Mouse (Mus musculus): Measurements from ENCODE around the gene Laptm4a.

The Laptm4a gene

GRCm38 (mm10) chr12:8921394-8922368, at the start of gene Laptm4a:
TSS of gene Laptm4a (plus strand) at chr12:8921664.
- DNase-seq = peak; percentile 98

DNA sequence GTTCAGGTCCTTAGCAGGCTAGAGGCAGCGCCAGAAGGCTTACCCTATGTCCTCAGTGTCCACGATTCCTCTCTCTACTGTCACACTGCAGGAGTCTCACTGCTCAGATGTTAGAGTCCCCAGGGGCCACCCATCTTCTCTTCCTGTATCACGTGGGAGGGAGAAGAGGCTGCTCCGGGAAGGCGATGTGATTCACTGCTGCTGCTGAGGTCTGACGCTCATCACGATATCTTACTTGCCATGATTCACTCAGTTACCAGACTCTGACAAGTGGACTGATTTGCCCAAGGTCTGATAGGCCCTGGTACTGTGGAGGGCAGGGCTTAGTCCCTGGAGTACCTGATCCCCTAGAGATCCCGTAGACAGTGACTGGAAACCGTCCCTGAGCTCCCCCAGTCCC, 45.9 kb upstream of the Laptm4a start:
- DNase-seq = no peak

GRCm38 (mm10) chr12:8876865-8877264, 44.6 kb upstream of the Laptm4a start:
- no peak for DNase-seq

DNA sequence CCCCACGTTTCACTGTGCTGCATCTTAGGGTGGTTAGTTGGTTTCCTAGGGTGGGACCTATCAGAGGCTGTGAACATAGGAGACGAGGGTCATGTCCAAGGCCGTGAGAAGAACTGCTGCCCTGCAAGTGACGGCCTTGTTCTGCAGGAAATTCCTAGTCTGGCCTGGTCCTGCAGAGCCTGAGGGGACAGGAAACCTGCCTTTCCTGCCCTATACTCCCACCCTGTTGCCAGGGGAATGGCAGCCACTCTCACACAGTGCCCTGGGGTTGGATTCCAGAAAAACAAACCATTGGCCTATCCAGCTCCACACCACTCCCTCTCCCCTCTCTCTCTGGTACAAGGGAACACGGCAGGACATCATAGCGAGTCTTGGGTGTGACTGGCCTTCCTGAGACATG, 44.1 kb upstream of the Laptm4a start:
- no peak for DNase-seq

- DNase-seq = no peak
These were observed 42.7 kb upstream of the Laptm4a start for GRCm38 (mm10) chr12:8878752-8879151.

GRCm38 (mm10) chr12:8879389-8879788, 42.1 kb upstream of the Laptm4a start:
- no peak for DNase-seq

DNA sequence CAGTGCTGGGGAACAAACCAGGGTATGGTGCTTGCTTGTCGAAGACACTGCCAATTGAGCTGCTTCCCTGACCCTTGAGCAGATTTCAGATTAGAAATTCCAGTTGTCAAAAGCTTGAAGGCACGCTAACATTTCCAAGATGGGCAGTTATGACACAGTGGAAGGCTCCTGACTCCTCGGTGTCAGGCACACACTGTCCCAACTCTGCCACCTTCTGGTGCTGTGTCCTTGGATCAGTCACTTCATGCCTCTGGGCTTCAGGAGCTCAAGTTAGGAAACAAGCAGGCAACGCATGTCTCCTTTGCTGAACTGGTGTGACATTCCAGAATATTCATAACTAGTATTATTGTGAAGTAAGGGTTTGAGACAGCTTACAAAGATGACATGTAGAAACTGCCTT, 39.7 kb upstream of the Laptm4a start:
- no peak for DNase-seq

- no peak for DNase-seq
These were observed 39.1 kb upstream of the Laptm4a start for GRCm38 (mm10) chr12:8882376-8882775.

- peak; percentile 9 for DNase-seq
These were observed 36.9 kb upstream of the Laptm4a start for GRCm38 (mm10) chr12:8884426-8885145.

DNA sequence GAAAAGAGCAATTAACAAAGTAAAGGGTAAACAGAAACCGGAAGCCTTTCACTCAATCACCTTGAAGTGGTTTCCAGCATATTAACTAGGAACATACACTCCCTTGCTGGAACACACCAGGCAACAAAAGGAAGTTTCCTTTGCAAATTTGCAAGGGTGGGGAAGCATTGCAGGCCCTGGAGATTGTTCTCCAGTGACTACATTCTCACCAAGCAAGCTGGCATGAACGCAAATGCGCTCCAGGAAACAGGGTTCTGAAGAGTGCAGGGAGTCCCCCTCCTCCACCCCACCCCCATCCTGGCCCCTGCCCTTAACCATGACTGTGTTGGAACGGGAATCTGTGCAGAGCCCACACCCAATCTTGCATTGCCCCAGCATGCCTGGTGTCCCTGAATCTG, 36.3 kb upstream of the Laptm4a start:
- no peak for DNase-seq

DNA sequence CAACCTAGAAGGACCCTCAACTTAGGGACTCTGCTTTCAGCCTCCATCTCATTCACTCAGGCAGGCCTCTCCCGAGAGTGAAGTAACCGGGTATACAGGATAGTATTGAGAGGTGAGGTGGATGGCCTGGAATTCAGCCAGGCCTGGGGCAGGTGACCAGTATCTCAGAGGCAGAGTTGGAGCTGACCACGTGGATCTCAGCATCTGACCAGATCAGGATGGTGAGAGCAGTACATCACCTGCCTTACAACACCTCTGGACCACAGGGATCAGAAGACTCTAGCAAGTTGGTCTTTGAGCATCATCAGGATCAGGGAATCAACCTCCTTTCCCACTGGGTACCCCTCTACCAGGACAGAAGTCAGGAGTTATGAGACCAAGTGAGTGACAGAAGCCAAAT, 35.5 kb upstream of the Laptm4a start:
- no peak for DNase-seq

- DNase-seq = no peak
These were observed 33.0 kb upstream of the Laptm4a start for GRCm38 (mm10) chr12:8888445-8888844.

GRCm38 (mm10) chr12:8889117-8889665, 32.3 kb upstream of the Laptm4a start:
- peak; percentile 65 for DNase-seq

DNA sequence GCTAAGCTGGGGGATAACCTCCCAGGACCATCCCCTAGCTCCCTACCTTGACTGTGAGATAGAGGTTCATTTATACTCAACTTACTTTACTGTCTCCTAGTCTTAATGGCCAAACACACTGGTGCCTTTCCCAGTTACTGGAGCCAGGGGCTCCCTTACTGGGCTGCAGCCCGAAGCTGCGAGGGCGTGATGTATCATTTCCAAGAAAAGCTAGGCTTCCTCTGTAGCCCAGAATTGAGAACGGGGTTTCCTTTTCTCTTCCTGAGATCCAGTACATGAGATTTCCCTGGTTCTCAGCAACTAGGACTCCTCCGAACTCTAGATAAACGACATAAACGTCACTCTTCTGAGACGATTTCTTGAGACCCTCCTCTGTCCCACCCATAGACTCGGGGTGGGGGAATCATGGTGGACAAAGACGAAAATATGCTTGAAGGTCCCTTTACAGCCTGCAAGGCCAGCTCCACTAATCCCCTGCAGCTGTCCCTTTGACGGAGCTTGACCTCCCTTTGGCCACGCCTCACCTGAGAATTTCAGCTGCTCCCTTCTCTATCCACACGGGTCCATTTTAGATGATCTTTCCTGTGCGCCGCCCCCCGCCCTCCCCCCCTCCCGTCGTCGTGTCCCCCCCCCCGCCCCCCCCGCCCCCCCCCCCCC, 28.5 kb upstream of the Laptm4a start:
- DNase-seq = peak; percentile 21

DNA sequence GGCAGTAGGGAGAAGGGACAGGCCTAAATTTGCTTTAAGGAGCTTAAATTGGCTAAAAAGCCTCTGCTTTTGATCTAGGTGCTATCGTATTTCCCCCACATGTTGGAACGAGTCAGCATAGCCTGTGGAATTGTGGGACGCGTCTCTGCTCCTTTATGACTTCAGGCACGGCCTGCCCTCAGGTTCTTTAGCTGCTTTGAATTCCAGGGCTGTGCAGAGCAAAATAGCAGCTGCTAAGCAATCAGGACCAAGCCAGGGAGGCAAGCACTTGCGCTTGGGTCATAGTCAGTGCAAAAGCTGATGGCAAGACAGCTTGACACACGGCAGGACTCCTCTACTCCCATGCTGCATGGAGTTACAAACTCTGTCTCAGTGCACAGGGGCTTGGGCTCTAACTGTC, 24.3 kb upstream of the Laptm4a start:
- no peak for DNase-seq

GRCm38 (mm10) chr12:8898879-8899785, 22.3 kb upstream of the Laptm4a start:
- DNase-seq = no peak

GRCm38 (mm10) chr12:8900107-8900698, 21.3 kb upstream of the Laptm4a start:
- DNase-seq = no peak

DNA sequence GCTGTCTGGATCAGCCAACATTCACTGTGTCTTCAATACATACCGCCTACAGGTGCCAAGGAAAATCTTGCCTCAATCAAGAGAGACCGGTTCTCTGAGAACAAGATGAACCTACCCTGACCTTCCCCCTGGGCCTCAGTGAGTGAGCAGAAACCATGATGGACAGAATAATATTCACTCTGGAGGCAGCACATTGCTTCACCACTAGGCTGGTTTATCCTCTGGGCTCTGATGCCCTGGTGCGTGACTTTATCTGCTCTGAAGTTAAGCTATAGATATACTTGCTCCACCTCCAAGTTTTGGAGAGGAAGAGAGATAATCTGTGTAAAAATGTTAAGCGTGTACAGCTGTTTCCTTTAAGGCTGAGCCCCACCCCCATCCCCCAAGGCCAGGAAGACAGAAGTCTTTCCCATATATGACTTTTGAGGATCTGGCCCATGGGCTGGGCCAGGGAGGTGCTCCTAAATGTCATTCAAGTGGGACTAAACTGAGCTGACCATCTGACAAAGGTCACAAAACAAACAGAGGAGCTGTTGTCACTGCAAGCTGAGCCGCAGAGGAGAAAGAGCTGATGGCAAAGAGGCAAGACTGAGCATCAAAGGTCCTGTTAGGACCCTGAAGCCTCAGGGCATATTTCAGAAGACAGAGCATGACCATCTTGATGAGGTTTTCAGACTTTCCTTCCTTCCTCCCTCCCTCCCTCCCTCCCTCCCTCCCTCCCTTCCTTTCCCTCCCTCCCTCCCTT, 20.4 kb upstream of the Laptm4a start:
- no peak for DNase-seq

DNA sequence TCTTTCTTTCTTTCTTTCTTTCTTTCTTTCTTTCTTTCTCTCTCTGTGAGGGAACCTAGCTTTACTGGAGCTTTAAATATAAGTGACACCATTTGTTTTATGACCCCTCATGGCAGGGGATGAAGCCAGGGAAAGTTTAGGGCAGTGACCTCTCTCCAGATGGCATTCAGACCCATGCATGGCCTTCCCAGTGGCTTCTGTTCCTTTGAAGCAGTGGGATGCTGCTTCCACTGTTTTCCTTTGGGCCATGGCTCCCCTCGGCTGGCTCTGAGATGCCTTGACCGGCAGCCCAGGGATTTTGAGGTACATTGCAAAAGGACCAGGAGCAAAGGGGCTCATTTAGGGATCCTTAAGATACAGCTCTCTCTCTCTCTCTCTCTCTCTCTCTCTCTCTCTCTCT, 19.5 kb upstream of the Laptm4a start:
- DNase-seq = no peak

GRCm38 (mm10) chr12:8902479-8902878, 19.0 kb upstream of the Laptm4a start:
- no peak for DNase-seq

Measured in right cerebral cortex, adult 18-20 months (tissue).